Comparison of ENCODE assay signal across 11 mouse cellular contexts in genomic region chr4:154022844-154023243, GRCm38 (mm10). TPM values are rescaled to one million over a fixed set of nuclear protein-coding genes. Genes with fewer than 3 reads are reported as not detected.
DNase-seq lines count a peak whose midpoint lies in the region; ATAC-seq and TF ChIP-seq lines count a peak whose summit lies in the region.
"Had no signal": no experiment of that assay in that cellular context is flagged by ENCODE, and none has a peak within 500 bp of the region (broad histone marks: within the 10 kb centered on the region; RNA-seq: fewer than 3 reads in every experiment).

No protein-coding gene starts in this region.

- no peaks in the 10 kb centered on the region for H3K9me3 ChIP-seq in heart, embryonic 13.5 days
- H3K9me3 ChIP-seq in liver, embryonic 12.5 days (replicated peaks), result no peaks in the 10 kb centered on the region

- TF ChIP-seq CTCF in layer of hippocampus, adult 2 months (conservative IDR thresholded peaks at IDR 0.05), result no peak

- H3K9ac ChIP-seq in heart, embryonic 13.5 days, result peak overlapping the region; percentile 16; the same call in 1 of the 2 replicates
- peak overlapping the region; percentile 93 for H3K9ac ChIP-seq in liver, embryonic 12.5 days

- peak overlapping the region; percentile 81 for H3K27ac ChIP-seq in heart, embryonic 13.5 days (replicated peaks)
- H3K27ac ChIP-seq in layer of hippocampus, adult 2 months, result peak overlapping the region; percentile 89
- peak overlapping the region; percentile 98 for H3K27ac ChIP-seq in liver, embryonic 12.5 days
- H3K27ac ChIP-seq: macrophage had no signal

- 42% methylated on average over 4 of the region's 4 CpGs for WGBS in heart, embryonic 13.5 days
- whole genome bisulfite sequencing in liver, embryonic 12.5 days (ENCODE audit: insufficient replicate concordance), result 49% methylated on average over 4 of the region's 4 CpGs

- H3K4me3 ChIP-seq in heart, embryonic 13.5 days, result no peak overlapping the region
- H3K4me3 ChIP-seq in layer of hippocampus, adult 2 months, result no peak overlapping the region
- H3K4me3 ChIP-seq in liver, embryonic 12.5 days, result peak overlapping the region; percentile 86

- peaks cover 13% of the 10 kb centered on the region; the same call in 1 of the 2 replicates for H3K27me3 ChIP-seq in heart, embryonic 13.5 days (replicated peaks)
- no peaks in the 10 kb centered on the region for H3K27me3 ChIP-seq in liver, embryonic 12.5 days (replicated peaks)

- peaks cover 48% of the 10 kb centered on the region for H3K36me3 ChIP-seq in heart, embryonic 13.5 days
- peaks cover 63% of the 10 kb centered on the region for H3K36me3 ChIP-seq in liver, embryonic 12.5 days

- peak overlapping the region; percentile 86; the same call in 1 of the 2 replicates for H3K4me2 ChIP-seq in heart, embryonic 13.5 days
- H3K4me2 ChIP-seq in liver, embryonic 12.5 days, result peak overlapping the region; percentile 91

- DNase-seq in heart, adult 8-10 months (ENCODE audit: low spot score), result no peak
- DNase-seq in layer of hippocampus, adult 2 months (ENCODE audit: low spot score in 2 of 2), result peak in 1 of 2 experiments; percentile 30
- no peak for DNase-seq in layer of hippocampus, adult 9-10 months (ENCODE audit: low spot score)
- peak; percentile 59 for DNase-seq in Muller cell, postnatal 12 days (ENCODE audit: inconsistent ontology term)
- DNase-seq in urinary bladder, postnatal 36 days (ENCODE audit: low spot score in 2 of 2), result no peak
- no peak for DNase-seq in right cerebral cortex, postnatal 10 days (ENCODE audit: low spot score in 2 of 2)
- DNase-seq: thymus, adult 18-20 months had no signal

- H3K4me1 ChIP-seq in heart, embryonic 13.5 days, result peaks cover 50% of the 10 kb centered on the region
- H3K4me1 ChIP-seq in liver, embryonic 12.5 days, result peaks cover 71% of the 10 kb centered on the region

- no peak for ATAC-seq in heart, embryonic 13.5 days (ENCODE audit: extremely low read depth, insufficient number of reproducible peaks, low FRiP score, low TSS enrichment)
- ATAC-seq in liver, embryonic 12.5 days, result no peak

RNA-seq across cellular contexts. Expression of gene Smim1, which starts 3.2 kb away (rescaled TPM):
- 68.2 and 74.7 TPM in 2 replicates for polyA plus RNA-seq in heart, embryonic 13.5 days (2015; fragmentation: Nextera tagmentation; extraction: Ambion mirVana)
- total RNA-seq in heart, adult 8-10 months (2022), result 1 to 10 TPM; 4.5 to 9.7 (median 6.5) TPM
- 1 to 10 TPM; 6.3 to 7.8 TPM for total RNA-seq in layer of hippocampus, adult 2 months (2021)
- 440 and 457 TPM in 2 replicates for polyA plus RNA-seq in liver, embryonic 12.5 days (2016; fragmentation: Nextera tagmentation; extraction: Ambion mirVana)

RNA-seq across cellular contexts. Expression of gene Lrrc47, which starts 11.3 kb away (rescaled TPM):
- polyA plus RNA-seq in heart, embryonic 13.5 days (2015; fragmentation: Nextera tagmentation; extraction: Ambion mirVana), result 13.3 and 13.9 TPM in 2 replicates
- total RNA-seq in heart, adult 8-10 months (2022), result 10 to 100 TPM; 30.6 to 37.7 (median 32.4) TPM
- 10 to 100 TPM; 65.4 to 70.3 TPM for total RNA-seq in layer of hippocampus, adult 2 months (2021)
- 36.0 and 38.6 TPM in 2 replicates for polyA plus RNA-seq in liver, embryonic 12.5 days (2016; fragmentation: Nextera tagmentation; extraction: Ambion mirVana)

RNA-seq across cellular contexts. Expression of gene Ccdc27, which starts 19.6 kb away (rescaled TPM):
- polyA plus RNA-seq in heart, embryonic 13.5 days (2015; fragmentation: Nextera tagmentation; extraction: Ambion mirVana), result not detected in 2 replicates
- total RNA-seq in heart, adult 8-10 months (2022), result not detected
- total RNA-seq in layer of hippocampus, adult 2 months (2021), result 1 to 10 TPM; 1.2 to 1.4 TPM
- 0.06 and 0.13 TPM in 2 replicates for polyA plus RNA-seq in liver, embryonic 12.5 days (2016; fragmentation: Nextera tagmentation; extraction: Ambion mirVana)
- total RNA-seq: left cerebral cortex, adult 18-20 months had no signal
- polyA plus RNA-seq: macrophage had no signal

RNA-seq across cellular contexts. Expression of gene Cep104, which starts 47.9 kb away (rescaled TPM):
- polyA plus RNA-seq in heart, embryonic 13.5 days (2015; fragmentation: Nextera tagmentation; extraction: Ambion mirVana), result 12.9 TPM in 2 replicates
- 10 to 100 TPM; 29.4 to 34.6 (median 32.1) TPM for total RNA-seq in heart, adult 8-10 months (2022)
- total RNA-seq in layer of hippocampus, adult 2 months (2021), result 10 to 100 TPM; 31.6 to 34.8 TPM
- 11.9 and 12.0 TPM in 2 replicates for polyA plus RNA-seq in liver, embryonic 12.5 days (2016; fragmentation: Nextera tagmentation; extraction: Ambion mirVana)

RNA-seq across cellular contexts. Expression of gene Dffb, which starts 47.9 kb away (rescaled TPM):
- 7.6 and 9.1 TPM in 2 replicates for polyA plus RNA-seq in heart, embryonic 13.5 days (2015; fragmentation: Nextera tagmentation; extraction: Ambion mirVana)
- 1 to 10 TPM; 1.1 to 5.3 (median 2.0) TPM for total RNA-seq in heart, adult 8-10 months (2022)
- 10 to 100 TPM; 17.2 to 18.3 TPM for total RNA-seq in layer of hippocampus, adult 2 months (2021)
- 11.6 and 12.4 TPM in 2 replicates for polyA plus RNA-seq in liver, embryonic 12.5 days (2016; fragmentation: Nextera tagmentation; extraction: Ambion mirVana)
